Mouse (Mus musculus): ENCODE results near the gene Hmx3. TPM values are rescaled to one million over a fixed set of nuclear protein-coding genes. Genes with fewer than 3 reads are reported as not detected.

Gene Hmx3
- polyA plus RNA-seq, 1 experiment from 2014 or later = 0.33 TPM

DNA sequence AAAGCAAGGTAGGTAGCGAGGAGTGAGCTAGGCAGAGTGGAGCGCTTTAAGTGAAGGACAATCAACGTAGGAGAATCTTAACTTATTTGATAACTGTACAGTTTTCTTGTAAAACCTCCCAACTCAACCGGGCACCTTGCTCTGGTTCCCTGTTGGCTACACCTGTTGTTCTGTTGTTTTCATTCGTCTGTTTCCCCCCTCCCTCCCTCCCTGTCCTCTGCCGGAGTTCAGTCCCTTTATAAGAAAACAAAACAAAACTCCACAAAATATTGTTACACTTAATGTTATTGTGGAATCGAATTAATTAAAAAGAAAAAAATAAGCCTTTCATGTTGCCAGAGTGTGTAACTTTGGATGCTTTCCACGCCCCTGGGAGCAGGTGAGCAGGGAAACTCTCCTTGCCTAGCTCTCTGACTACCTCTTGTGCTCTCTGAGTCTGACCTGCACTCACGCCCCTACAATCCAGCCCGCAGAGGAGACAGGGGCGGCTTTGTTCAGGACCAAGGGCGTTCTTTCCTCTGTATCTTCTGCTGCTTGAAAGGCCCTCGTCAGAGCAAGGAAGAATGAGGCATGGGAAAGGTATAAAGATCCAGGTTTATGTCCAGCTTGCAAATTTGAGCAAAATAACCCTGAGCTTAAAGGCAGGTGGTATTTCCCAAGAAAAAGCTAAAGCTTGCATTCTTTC, 3.2 kb downstream of the Hmx3 start:
- H3K9ac ChIP-seq (replicated peaks; ENCODE audit: low read length) = no peak overlapping the region
- no peak overlapping the region for H3K27ac ChIP-seq (replicated peaks; ENCODE audit: low read depth, low read length)
- H3K4me1 ChIP-seq (ENCODE audit: control insufficient read depth, insufficient read depth, low read length) = peaks cover 15% of the 10 kb centered on the region
- ATAC-seq (ENCODE audit: low FRiP score, low TSS enrichment) (no peak), DNase-seq (peak; percentile 21)
- H3K36me3 ChIP-seq (ENCODE audit: control insufficient read depth, insufficient read depth, low read length) = no peaks in the 10 kb centered on the region
- H3K4me2 ChIP-seq (ENCODE audit: low read length) = no peak overlapping the region
- H3K4me3 ChIP-seq (replicated peaks; ENCODE audit: low read depth, low read length) = no peak overlapping the region
- H3K27me3 ChIP-seq (ENCODE audit: control insufficient read depth, insufficient read depth, low read length) = peaks cover 96% of the 10 kb centered on the region
- WGBS = under 1% methylated on average over 13 of the region's 13 CpGs
- no peaks in the 10 kb centered on the region for H3K9me3 ChIP-seq (ENCODE audit: control insufficient read depth, low read length)

DNA sequence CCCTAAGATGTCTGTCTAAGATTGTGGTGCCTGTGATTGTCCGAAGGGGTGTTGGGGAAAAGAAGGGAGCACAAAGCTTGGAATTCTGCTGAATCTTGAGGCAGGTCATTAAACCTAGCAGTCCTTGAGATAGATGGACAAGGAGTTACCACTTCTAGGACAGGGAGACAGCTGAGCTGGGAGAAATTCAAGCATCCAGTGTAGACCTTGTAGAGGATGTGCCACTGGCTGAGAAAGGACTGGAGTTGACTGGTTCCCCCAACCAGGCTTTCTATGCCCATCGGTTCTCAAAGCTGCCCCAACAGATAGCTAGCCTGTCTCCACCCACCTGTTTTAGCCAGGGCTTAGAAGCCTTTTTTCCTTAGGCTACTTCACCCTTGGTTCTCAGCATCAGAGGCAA, 3.8 kb downstream of the Hmx3 start:
- H3K4me2 ChIP-seq (ENCODE audit: low read length) = no peak overlapping the region
- peaks cover 15% of the 10 kb centered on the region for H3K4me1 ChIP-seq (ENCODE audit: control insufficient read depth, insufficient read depth, low read length)
- DNase-seq = no peak
- no peak overlapping the region for H3K4me3 ChIP-seq (replicated peaks; ENCODE audit: low read depth, low read length)
- H3K9me3 ChIP-seq (ENCODE audit: control insufficient read depth, low read length) = no peaks in the 10 kb centered on the region
- H3K9ac ChIP-seq (replicated peaks; ENCODE audit: low read length) = no peak overlapping the region
- 3% methylated on average over 2 of the region's 2 CpGs for WGBS
- H3K27ac ChIP-seq (replicated peaks; ENCODE audit: low read depth, low read length) = no peak overlapping the region
- H3K27me3 ChIP-seq (ENCODE audit: control insufficient read depth, insufficient read depth, low read length) = peaks cover 96% of the 10 kb centered on the region
- H3K36me3 ChIP-seq (ENCODE audit: control insufficient read depth, insufficient read depth, low read length) = no peaks in the 10 kb centered on the region
- ATAC-seq (ENCODE audit: low FRiP score, low TSS enrichment) = no peak

DNA sequence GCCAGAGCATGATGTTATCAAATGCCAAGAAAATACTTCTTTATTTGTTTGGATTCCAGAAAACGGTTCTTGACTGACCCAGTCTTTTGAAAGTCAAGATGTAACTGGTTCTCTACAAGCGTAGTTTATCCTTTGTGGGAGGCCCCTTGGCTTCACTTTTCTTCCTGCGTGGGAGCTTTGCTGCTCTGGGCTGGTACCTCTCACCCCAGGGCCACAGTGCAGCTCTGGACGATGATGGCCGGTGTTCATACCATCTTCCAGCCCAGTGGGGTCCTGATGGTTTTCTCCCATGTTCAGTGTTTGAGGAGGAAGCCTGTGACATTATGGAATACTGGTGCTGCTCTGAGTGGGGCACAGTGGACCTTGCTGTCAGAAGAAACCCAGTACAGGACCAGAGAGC, 4.8 kb downstream of the Hmx3 start:
- Histone ChIP-seq H3K27ac (replicated peaks; ENCODE audit: low read depth, low read length) (no peak overlapping the region), H3K4me1 (ENCODE audit: control insufficient read depth, insufficient read depth, low read length) (peaks cover 8% of the 10 kb centered on the region; the same call in 1 of the 2 replicates), H3K4me2 (ENCODE audit: low read length) (no peak overlapping the region), H3K27me3 (ENCODE audit: control insufficient read depth, insufficient read depth, low read length) (peaks cover 97% of the 10 kb centered on the region), H3K4me3 (replicated peaks; ENCODE audit: low read depth, low read length) (no peak overlapping the region), H3K36me3 (ENCODE audit: control insufficient read depth, insufficient read depth, low read length) (no peaks in the 10 kb centered on the region), H3K9ac (replicated peaks; ENCODE audit: low read length) (no peak overlapping the region), H3K9me3 (ENCODE audit: control insufficient read depth, low read length) (no peaks in the 10 kb centered on the region)
- ATAC-seq (ENCODE audit: low FRiP score, low TSS enrichment) (no peak), DNase-seq (peak; percentile 3)
- 5% methylated on average over 5 of the region's 5 CpGs for WGBS

DNA sequence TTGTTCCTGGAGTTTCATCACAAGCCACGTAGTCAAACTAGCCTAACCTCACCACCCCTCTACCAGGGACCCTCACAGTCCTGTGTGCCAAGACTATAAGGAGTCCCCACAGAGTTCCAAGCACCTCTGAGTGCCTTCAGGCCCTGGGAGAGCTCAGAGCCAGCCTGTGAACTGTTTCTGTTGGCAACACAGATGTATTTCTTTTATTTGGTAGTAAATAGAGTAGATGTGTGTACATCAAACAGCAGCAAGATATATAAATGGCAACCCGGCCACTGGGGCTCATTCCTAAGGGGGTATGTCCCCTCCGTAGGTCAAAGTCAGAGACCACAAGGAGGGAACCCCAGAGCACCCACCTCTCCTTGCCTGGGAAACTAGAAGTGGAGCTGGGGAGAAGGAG, 5.8 kb downstream of the Hmx3 start, which contains the start of gene Hmx2:
Gene Hmx2, plus strand, starts transcription at position 301 of the 400 bp plus-strand sequence.
- ATAC-seq (ENCODE audit: low FRiP score, low TSS enrichment) (no peak), DNase-seq (no peak)
- peaks cover 98% of the 10 kb centered on the region for H3K27me3 ChIP-seq (ENCODE audit: control insufficient read depth, insufficient read depth, low read length)
- H3K4me2 ChIP-seq (ENCODE audit: low read length) = no peak within 1 kb of the TSS
- WGBS = 2% methylated on average over 3 of the region's 3 CpGs
- no peak within 1 kb of the TSS for H3K9ac ChIP-seq (replicated peaks; ENCODE audit: low read length)
- H3K36me3 ChIP-seq (ENCODE audit: control insufficient read depth, insufficient read depth, low read length) = no peaks in the 10 kb centered on the region
- no peak within 1 kb of the TSS for H3K4me3 ChIP-seq (replicated peaks; ENCODE audit: low read depth, low read length)
- no peaks in the 10 kb centered on the region for H3K9me3 ChIP-seq (ENCODE audit: control insufficient read depth, low read length)
- 0 out of 2 replicates have a peak, but pooled peaks cover under 1% of the 10 kb centered on the region for H3K4me1 ChIP-seq (ENCODE audit: control insufficient read depth, insufficient read depth, low read length)
- no peak within 1 kb of the TSS for H3K27ac ChIP-seq (replicated peaks; ENCODE audit: low read depth, low read length)

DNA sequence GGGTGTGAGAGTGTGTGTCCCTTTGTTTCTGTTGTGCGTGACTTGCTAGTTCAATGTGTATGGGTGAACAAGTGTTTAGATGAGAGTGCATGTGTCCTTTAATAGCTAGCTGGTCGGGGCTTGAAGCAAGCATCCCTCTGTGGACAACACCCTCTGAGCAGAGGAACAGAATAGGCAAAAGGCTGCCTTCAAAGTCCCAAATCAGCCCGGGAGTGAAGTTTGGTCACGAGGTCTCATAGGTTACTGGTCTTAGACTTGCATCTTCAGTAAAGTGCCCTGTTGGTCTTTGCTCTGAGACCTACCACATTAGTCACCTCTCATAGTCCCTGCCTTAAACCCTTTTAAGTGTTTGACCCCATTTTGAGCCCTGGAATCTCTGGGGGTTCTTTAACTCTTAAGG, 8.8 kb downstream of the Hmx3 start:
- Histone ChIP-seq H3K27me3 (ENCODE audit: control insufficient read depth, insufficient read depth, low read length) (peaks cover 96% of the 10 kb centered on the region), H3K27ac (replicated peaks; ENCODE audit: low read depth, low read length) (no peak overlapping the region), H3K36me3 (ENCODE audit: control insufficient read depth, insufficient read depth, low read length) (no peaks in the 10 kb centered on the region), H3K4me1 (ENCODE audit: control insufficient read depth, insufficient read depth, low read length) (peaks cover 9% of the 10 kb centered on the region; the same call in 1 of the 2 replicates), H3K9ac (replicated peaks; ENCODE audit: low read length) (no peak overlapping the region), H3K4me2 (ENCODE audit: low read length) (no peak overlapping the region), H3K4me3 (replicated peaks; ENCODE audit: low read depth, low read length) (no peak overlapping the region), H3K9me3 (ENCODE audit: control insufficient read depth, low read length) (no peaks in the 10 kb centered on the region)
- no peak for ATAC-seq (ENCODE audit: low FRiP score, low TSS enrichment)
- WGBS = 1% methylated on average over 4 of the region's 4 CpGs
- DNase-seq = peak; percentile 8

DNA sequence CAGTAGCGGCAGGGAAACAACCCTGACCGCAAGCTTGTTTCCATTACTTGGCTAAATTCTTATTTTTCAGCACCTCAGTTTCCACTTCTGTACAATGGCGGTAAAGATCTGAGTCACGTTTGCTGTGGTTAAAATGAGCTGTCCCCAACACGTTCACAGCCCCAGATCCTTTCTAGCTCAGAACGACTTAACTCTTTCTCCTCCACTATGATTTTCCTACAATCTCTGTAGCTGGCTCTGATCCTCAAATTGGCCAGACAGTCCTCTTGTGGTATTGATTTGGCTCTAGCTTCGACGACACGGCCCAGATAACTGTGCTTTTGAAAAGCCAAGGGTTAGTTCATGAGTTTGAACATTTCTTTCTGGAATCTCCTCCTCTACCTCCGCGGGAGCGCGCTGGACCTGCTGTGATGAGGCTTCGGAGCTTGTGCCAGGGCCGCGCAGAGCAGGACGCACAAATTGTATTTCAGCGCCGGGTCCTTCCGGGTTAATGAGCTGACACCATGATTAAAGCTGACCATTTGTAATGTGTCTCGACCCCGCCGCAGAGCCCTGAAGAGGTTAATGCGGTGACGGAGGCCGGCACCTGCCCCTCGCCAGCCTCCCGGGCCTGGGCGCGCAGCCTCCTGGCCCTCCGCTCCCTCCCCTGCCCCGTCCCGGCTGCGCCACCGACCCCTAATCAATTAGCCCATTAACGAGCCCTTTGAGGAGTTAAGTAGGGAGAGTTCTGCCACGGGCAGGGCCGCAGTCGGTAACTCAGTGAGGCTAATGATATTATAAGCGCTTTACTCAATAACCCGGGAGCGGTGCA, 9.5 kb downstream of the Hmx3 start:
- Histone ChIP-seq H3K27me3 (ENCODE audit: control insufficient read depth, insufficient read depth, low read length) (peaks cover 95% of the 10 kb centered on the region), H3K4me1 (ENCODE audit: control insufficient read depth, insufficient read depth, low read length) (peaks cover 9% of the 10 kb centered on the region; the same call in 1 of the 2 replicates), H3K9ac (replicated peaks; ENCODE audit: low read length) (no peak overlapping the region), H3K9me3 (ENCODE audit: control insufficient read depth, low read length) (no peaks in the 10 kb centered on the region), H3K4me3 (replicated peaks; ENCODE audit: low read depth, low read length) (no peak overlapping the region), H3K27ac (replicated peaks; ENCODE audit: low read depth, low read length) (no peak overlapping the region), H3K36me3 (ENCODE audit: control insufficient read depth, insufficient read depth, low read length) (no peaks in the 10 kb centered on the region), H3K4me2 (ENCODE audit: low read length) (no peak overlapping the region)
- under 1% methylated on average over 42 of the region's 42 CpGs for WGBS
- ATAC-seq (ENCODE audit: low FRiP score, low TSS enrichment) (no peak), DNase-seq (peak; percentile 40)

DNA sequence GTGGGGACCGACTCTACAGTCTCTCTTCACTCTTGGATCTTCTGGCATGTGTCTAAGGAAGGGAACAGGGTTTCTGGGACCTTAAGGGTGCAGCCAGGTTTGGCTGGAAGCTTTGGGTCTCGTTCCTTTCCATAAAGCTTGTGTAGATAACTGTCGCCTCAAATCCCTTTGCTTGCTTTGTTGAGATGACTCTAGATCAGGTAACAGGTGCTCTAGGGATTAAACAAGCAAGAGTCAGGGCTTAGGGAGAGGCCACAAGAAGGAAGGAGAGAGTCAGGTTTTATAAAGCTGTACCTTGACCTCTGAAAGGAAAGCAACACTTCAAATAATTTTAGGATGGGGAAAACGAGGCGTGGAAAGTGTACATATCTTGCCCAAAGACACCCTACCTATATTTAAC, 10.1 kb downstream of the Hmx3 start:
- Histone ChIP-seq H3K36me3 (ENCODE audit: control insufficient read depth, insufficient read depth, low read length) (no peaks in the 10 kb centered on the region), H3K4me3 (replicated peaks; ENCODE audit: low read depth, low read length) (no peak overlapping the region), H3K4me1 (ENCODE audit: control insufficient read depth, insufficient read depth, low read length) (peaks cover 9% of the 10 kb centered on the region; the same call in 1 of the 2 replicates), H3K27ac (replicated peaks; ENCODE audit: low read depth, low read length) (no peak overlapping the region), H3K4me2 (ENCODE audit: low read length) (no peak overlapping the region), H3K9me3 (ENCODE audit: control insufficient read depth, low read length) (no peaks in the 10 kb centered on the region), H3K27me3 (ENCODE audit: control insufficient read depth, insufficient read depth, low read length) (peaks cover 95% of the 10 kb centered on the region), H3K9ac (replicated peaks; ENCODE audit: low read length) (no peak overlapping the region)
- ATAC-seq (ENCODE audit: low FRiP score, low TSS enrichment) (no peak), DNase-seq (peak; percentile 25)
- WGBS = under 1% methylated on average over 5 of the region's 5 CpGs

DNA sequence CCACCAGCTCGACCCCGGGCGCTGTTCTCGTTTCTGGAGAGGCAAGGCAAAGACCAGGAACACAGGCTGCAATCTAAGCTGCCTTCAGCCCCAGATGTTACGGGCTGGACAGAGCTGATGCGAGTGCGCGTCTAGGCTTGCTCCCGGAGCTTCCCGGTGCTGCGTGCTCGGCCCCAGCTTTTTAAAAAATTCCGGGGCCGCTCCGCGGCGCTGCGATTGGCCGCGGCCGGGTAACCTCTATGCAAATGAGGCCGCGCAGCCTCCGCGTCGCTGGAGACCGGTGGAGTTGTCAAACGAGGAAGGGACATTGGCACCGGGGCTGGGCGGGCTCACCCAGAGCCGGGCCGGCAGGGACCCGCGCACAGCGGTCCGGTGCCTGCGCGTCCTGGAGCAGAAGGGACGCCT, 11.1 kb downstream of the Hmx3 start:
- Histone ChIP-seq H3K36me3 (ENCODE audit: control insufficient read depth, insufficient read depth, low read length) (no peaks in the 10 kb centered on the region), H3K4me1 (ENCODE audit: control insufficient read depth, insufficient read depth, low read length) (peaks cover 9% of the 10 kb centered on the region; the same call in 1 of the 2 replicates), H3K27ac (replicated peaks; ENCODE audit: low read depth, low read length) (no peak overlapping the region), H3K4me2 (ENCODE audit: low read length) (peak overlapping the region; percentile 48), H3K4me3 (replicated peaks; ENCODE audit: low read depth, low read length) (peak overlapping the region; percentile 23), H3K27me3 (ENCODE audit: control insufficient read depth, insufficient read depth, low read length) (peaks cover 95% of the 10 kb centered on the region), H3K9me3 (ENCODE audit: control insufficient read depth, low read length) (no peaks in the 10 kb centered on the region), H3K9ac (replicated peaks; ENCODE audit: low read length) (no peak overlapping the region)
- DNase-seq = peak; percentile 63
- under 1% methylated on average over 39 of the region's 39 CpGs for WGBS
- peak; percentile 34; the same call in 1 of the 2 replicates for ATAC-seq (ENCODE audit: low FRiP score, low TSS enrichment)
